Mouse (Mus musculus) left cerebral cortex, adult 11 months (tissue): ENCODE results near the gene Kctd7.

Source experiments
- DNase-seq: peaks from one replicate; pipeline ENCODE4 v3.0.0; 2022; ENCODE audit warnings: low spot score

The Kctd7 gene

GRCm38 (mm10) chr5:130143977-130144333, 706 bp upstream of the Kctd7 start:
- peak; percentile 68 for DNase-seq

- DNase-seq: no peak
Observed at GRCm38 (mm10) chr5:130145961-130146360, 1.3 kb downstream of the Kctd7 start.

- DNase-seq: no peak
Observed at GRCm38 (mm10) chr5:130149726-130150310, 5.2 kb downstream of the Kctd7 start.

DNA sequence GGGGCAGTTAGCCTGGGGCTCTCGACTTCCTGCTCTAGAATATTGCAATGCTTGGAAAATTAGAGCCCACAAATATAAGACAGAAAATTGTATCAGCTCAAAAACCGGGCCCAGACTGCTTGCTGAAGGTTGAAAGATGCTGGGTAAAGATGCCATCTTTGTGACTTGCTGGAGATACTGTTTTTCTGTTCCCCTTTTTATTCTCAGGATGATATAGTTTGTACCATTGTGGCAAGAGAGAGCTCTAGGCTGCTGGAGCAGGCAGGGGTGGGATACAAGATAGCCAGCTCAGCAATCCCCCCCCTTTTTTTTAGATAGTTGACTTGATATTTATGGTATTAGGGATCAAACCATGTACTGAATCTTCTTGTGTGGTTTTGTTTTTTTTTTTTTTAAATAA, 9.6 kb downstream of the Kctd7 start:
- DNase-seq: no peak

DNA sequence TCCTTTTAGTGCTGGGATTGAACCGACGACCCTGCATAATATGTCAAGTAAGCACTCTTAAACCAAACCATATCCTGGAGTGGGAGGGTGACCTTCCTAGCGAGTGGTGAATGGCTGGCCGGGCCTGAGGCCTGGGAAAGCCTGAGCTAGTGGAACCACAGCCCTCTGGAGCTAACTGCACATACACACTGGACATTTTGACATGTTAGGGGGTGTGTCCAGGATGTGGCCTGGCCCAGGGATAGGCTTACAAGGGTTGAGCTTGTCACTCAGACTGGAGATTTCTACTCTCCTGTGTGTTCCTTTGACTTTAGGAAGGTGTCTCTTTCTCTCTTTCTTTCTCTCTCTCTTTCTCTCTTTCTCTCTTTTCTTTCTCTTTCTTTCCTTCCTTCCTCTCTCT, 13.9 kb downstream of the Kctd7 start:
- no peak for DNase-seq

- DNase-seq: no peak
Observed at GRCm38 (mm10) chr5:130159761-130160201, 15.1 kb downstream of the Kctd7 start.

DNA sequence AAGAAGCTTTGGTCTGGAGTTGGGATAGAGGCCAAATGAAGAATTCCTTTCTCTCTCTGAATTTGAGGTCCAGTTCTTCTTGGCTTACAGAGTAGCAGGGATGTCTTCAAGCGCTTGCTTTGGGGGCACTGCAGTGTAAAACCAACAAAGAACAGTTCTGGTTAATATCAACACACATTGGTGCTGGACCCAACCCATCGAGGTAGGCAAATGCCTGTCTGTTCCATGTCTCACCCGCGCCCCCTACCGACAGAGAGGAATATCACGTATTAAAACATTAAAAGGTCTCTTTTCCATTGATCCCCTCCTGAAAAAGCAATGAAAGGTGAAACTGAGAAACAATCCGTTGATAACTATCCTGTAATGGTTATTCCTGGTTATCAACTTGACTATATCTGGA, 19.0 kb downstream of the Kctd7 start:
- peak; percentile 49 for DNase-seq

GRCm38 (mm10) chr5:130165213-130165612, 20.6 kb downstream of the Kctd7 start:
- DNase-seq: no peak

GRCm38 (mm10) chr5:130169109-130169508, 24.4 kb downstream of the Kctd7 start:
- DNase-seq: no peak

- no peak for DNase-seq
Observed at GRCm38 (mm10) chr5:130170666-130171422, 26.2 kb downstream of the Kctd7 start.

GRCm38 (mm10) chr5:130171423-130171954, 26.8 kb downstream of the Kctd7 start, which contains the start of gene Rabgef1:
Rabgef1 (plus strand) TSS chr5:130171798.
- peak; percentile 87 for DNase-seq

DNA sequence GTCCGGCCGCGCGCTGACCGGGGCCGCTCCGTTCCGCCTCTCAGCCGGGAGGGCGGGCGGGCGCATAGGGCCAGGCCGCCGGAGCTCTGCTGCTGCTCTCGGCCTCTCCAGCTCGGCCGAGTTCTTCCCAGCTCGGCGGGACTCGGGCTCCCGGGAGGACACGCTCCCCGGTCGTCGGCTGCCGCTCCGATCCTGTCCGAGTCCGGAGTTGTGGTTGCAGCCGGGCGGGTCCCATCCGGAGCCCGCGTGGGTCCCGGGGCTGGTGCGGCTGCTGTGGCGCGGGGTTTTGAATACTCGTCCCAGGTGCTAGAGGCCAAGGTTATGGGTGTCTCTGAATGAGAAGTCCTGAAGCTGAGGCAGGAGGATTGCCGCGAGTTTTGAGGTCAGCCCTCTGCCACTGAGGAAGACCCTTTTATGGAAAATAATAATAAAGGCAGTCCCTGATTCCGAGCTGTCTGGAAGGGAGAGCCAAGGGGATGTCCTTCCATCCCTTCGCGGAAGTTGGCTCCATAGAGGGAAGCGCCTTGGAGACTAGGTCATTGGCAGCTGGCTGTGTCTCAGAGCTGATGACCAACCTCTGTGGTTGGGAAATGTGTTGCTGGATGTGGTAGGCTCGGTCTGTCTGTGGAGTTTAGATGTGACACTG, 27.4 kb downstream of the Kctd7 start:
- DNase-seq: no peak

DNA sequence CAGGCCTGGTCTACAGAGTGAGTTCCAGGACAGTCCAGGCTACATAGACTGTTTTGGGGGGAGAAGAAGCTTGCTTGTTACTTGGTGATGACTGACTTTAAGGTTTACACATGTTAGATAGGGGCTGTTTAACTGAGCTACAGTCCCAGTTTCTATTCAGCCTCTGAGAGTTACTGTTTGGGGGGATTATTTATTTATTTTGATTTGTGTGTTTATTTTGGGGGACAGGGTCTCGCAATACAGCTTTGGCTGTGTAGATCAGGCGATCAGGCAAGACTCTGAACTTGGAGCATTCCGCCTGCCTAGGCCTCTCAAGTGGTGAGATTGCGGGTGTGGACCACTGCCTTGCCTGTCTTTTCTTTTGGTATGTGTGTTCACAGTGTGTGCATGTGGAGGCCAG, 28.4 kb downstream of the Kctd7 start:
- no peak for DNase-seq

DNA sequence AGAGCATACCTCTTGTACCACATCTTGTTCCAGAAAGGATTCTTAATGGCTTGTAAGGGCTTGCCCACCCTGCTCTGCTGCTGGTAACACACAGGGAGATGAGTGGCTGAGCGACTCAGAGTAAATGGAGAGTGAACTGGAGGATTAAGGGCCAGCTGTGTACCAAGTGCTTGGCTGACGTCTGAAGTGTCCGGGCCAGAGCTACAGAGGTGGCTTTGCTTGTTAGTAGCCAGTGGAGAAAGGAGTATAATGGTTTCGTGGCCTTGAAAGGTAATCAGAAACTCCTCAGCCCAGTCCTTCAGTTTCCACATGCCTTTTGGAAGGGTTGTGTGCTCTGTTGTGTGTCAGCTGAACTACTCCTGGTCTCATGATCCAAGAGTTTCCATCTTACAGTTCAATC, 33.2 kb downstream of the Kctd7 start:
- no peak for DNase-seq

DNA sequence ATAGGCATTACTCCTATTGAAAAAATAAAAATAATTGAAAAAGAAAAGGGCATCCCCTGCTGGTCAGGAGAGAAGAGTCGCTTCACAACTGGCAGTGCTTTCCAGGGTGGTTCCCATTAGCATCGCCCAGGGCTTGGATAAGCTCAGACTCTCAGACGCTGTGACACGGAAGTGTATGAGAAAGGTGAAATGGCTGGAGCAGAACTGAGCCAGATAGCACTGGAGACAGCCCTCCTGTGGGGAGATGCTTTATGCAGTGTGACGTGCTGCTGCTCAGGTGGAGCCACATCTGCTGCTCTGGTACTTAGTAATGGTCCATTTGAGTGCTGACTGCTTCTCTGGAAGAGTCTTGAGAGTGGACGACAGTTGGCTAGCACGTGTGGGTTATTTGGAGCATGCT, 35.7 kb downstream of the Kctd7 start:
- no peak for DNase-seq

DNA sequence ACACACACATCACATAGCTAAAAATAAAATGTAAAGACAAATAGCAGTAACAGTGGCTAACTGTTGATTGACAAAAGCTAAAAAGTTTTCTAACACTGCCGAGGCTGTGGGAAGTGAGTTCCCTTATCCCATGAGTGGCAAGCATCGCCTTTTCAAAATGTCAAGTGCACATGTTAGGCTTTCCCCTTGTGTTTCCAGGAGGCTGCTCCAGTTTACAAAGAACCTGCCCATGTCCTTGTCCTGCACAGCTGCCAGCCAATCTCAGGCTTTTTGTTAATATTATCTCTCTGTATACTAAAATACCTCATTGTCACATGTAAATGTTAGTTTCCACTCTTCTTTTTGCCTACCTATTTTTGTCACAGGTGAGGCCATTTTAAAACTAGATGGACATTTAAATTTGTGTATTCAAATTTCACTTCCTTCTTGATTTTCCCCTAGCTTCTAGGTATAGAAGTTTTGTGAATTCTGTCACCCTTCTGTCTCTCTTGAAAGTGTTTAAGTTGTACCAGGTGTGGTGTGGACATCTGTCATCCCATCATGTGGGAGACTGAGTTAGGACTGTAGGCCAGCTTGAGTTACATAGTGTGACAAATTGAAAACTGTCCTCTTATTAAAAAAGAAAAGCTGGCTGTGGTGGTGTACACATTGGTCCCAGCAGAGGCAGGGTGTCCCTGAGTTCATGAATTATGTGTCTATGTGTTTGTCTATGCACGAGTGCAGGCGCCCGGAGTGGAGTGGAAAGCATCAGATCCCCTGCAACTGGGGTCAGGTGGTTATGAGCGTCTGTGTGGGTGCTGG, 37.3 kb downstream of the Kctd7 start:
- no peak for DNase-seq

DNA sequence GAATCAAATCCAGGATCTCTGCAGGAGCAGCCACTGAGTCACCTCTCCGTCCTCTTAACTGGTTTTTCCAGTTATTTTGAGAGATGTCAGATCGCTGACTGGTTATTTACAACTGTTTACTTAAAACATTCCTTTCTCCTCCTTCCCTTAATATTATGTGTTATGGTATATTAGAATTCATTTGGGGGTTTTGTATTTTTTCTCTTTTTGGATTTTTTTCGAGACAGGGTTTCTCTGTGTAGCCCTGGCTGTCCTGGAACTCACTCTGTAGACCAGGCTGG, 37.8 kb downstream of the Kctd7 start:
- no peak for DNase-seq

DNA sequence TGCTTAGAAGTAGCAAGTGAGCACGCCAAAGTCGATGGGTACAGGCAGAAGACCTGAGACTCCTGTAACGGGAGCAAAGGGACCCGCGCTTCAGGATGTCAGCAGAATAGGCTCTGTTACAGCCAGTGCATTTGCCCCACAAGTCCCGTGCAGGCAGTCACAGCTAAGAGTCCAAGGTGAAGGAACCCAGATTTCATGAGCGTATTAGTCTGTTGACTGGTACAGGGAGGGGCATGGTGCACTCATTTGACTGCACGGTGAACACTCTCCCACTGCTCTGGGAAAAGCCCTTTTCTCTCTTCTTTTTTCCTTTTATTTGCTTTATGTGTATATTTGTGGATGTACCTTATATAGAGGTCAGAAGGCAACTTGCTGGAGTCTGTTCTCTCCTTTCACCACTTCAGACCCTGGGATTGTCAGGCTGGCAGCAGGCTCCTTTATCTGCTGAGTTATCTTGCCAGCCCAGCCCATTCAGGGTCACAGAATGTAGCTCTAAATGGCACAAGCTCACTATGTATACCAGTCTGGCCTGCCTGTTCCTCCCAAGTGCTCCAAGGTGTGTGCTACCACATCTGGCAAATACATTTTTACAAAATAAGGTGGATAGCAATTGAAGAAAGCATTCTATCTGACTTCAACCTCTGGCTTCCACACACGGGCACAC, 39.7 kb downstream of the Kctd7 start:
- DNase-seq: no peak

DNA sequence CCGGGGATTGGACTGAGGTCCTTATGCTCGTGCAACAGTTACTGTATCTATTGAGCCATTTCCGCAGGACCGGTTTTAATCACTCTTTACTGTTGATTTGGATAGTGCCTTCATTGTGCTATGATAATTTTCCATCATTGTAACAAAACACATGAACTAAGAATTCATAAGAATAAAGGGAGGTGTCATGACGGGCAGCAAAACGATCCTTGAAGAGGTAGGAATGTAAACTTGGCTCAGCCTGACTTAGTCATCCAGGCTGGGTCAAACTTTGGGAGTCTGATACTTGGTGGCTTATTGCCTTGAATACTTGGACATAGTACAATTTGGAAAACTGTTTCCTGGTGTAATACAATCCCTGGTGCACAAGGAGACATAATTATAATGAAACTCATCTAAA, 40.7 kb downstream of the Kctd7 start:
- no peak for DNase-seq

DNA sequence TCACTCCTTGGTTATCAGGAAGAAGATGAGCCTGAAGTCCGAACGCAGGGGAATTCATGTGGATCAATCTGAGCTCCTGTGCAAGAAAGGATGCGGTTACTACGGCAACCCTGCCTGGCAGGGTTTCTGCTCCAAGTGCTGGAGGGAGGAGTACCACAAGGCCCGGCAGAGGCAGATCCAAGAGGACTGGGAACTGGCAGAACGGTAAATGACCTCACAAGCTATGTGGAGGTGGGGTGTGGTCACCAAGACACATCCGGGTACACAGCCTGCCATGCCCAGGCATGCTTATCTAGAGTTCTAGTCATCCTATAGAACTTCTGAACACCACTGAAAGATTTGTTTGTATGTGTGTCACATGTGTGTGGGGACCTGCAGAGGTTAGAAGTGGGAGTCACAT, 42.7 kb downstream of the Kctd7 start:
- no peak for DNase-seq

- no peak for DNase-seq
Observed at GRCm38 (mm10) chr5:130190909-130191308, 46.2 kb downstream of the Kctd7 start.

DNA sequence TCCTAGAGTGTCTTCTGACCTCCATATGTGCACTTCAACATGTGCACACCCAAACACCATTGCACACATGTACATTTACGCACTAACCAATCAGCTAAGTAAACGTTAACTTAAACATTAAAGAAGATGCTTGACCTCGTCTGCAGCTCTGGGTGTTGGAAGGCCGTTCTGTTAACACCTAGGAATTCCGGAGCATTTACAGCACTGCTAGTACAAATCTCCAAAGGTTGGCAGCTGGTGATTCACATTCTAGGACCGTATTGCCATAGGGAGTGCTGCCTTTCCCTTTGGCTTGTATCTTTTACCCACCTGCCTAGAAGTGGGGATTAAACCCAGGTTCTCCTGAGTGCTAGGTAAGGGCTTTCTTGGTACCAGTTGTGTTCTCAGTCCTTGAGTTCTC, 47.2 kb downstream of the Kctd7 start:
- DNase-seq: no peak
